Mouse (Mus musculus): Measurements from ENCODE around the gene Tpm1. TPM values are rescaled to one million over a fixed set of nuclear protein-coding genes. Genes with fewer than 3 reads are reported as not detected.
A peak's percentile ranks its signal among the peaks of the same experiment; 100 is the strongest.

Tpm1 gene
- polyA plus RNA-seq, 1 experiment from 2014 or later: 385 TPM

- H3K9ac ChIP-seq (ENCODE audit: low read depth, low read length): no peak overlapping the region; the same call in 1 of the 2 replicates
- H3K4me1 ChIP-seq (replicated peaks; ENCODE audit: control insufficient read depth, insufficient read depth, low read length): peaks cover 7% of the 10 kb centered on the region
- ATAC-seq (ENCODE audit: low FRiP score): no peak
Measured at GRCm38 (mm10) chr9:67049836-67050235, 630 bp upstream of the Tpm1 start.

GRCm38 (mm10) chr9:67048483-67049085 lies 622 bp downstream of the Tpm1 start:
- no peaks in the 10 kb centered on the region for H3K9me3 ChIP-seq (ENCODE audit: control insufficient read depth, low read length)
- H3K4me2 ChIP-seq (replicated peaks; ENCODE audit: low read depth, low read length): peak overlapping the region; percentile 93
- peaks cover 7% of the 10 kb centered on the region for H3K4me1 ChIP-seq (replicated peaks; ENCODE audit: control insufficient read depth, insufficient read depth, low read length)
- no peak for ATAC-seq (ENCODE audit: low FRiP score)
- no peak for DNase-seq (ENCODE audit: low spot score)
- peaks cover 37% of the 10 kb centered on the region for H3K27me3 ChIP-seq (ENCODE audit: control insufficient read depth, insufficient read depth, low read length)
- peak overlapping the region; percentile 51 for H3K4me3 ChIP-seq (ENCODE audit: low read depth, low read length)
- no peak overlapping the region; the same call in 1 of the 2 replicates for H3K27ac ChIP-seq (ENCODE audit: low read depth, low read length)
- WGBS: under 1% methylated on average over 26 of the region's 26 CpGs
- no peaks in the 10 kb centered on the region for H3K36me3 ChIP-seq (ENCODE audit: control insufficient read depth, insufficient read depth, low read length)
- peak overlapping the region; percentile 58 for H3K9ac ChIP-seq (ENCODE audit: low read depth, low read length)

More at GRCm38 (mm10) chr9:67049836-67050235, 630 bp upstream of the Tpm1 start:
- Histone ChIP-seq H3K27me3 (ENCODE audit: control insufficient read depth, insufficient read depth, low read length) (peaks cover 37% of the 10 kb centered on the region), H3K4me3 (ENCODE audit: low read depth, low read length) (peak overlapping the region; percentile 51; the same call in 1 of the 2 replicates), H3K27ac (ENCODE audit: low read depth, low read length) (no peak overlapping the region), H3K36me3 (ENCODE audit: control insufficient read depth, insufficient read depth, low read length) (no peaks in the 10 kb centered on the region), H3K9me3 (ENCODE audit: control insufficient read depth, low read length) (no peaks in the 10 kb centered on the region), H3K4me2 (replicated peaks; ENCODE audit: low read depth, low read length) (peak overlapping the region; percentile 93)
- DNase-seq (ENCODE audit: low spot score): peak; percentile 43
- 18% methylated on average over 7 of the region's 7 CpGs for WGBS

GRCm38 (mm10) chr9:67047606-67048482 lies 1.4 kb downstream of the Tpm1 start:
- Histone ChIP-seq H3K9me3 (ENCODE audit: control insufficient read depth, low read length) (no peaks in the 10 kb centered on the region), H3K4me1 (replicated peaks; ENCODE audit: control insufficient read depth, insufficient read depth, low read length) (peaks cover 7% of the 10 kb centered on the region), H3K4me3 (ENCODE audit: low read depth, low read length) (peak overlapping the region; percentile 51), H3K4me2 (replicated peaks; ENCODE audit: low read depth, low read length) (peak overlapping the region; percentile 93), H3K27me3 (ENCODE audit: control insufficient read depth, insufficient read depth, low read length) (peaks cover 37% of the 10 kb centered on the region), H3K27ac (ENCODE audit: low read depth, low read length) (peak overlapping the region; percentile 32; the same call in 1 of the 2 replicates), H3K36me3 (ENCODE audit: control insufficient read depth, insufficient read depth, low read length) (no peaks in the 10 kb centered on the region), H3K9ac (ENCODE audit: low read depth, low read length) (peak overlapping the region; percentile 58)
- WGBS: under 1% methylated on average over 50 of the region's 50 CpGs
- ATAC-seq (ENCODE audit: low FRiP score) (no peak), DNase-seq (ENCODE audit: low spot score) (peak; percentile 59)

- no peak overlapping the region for H3K27ac ChIP-seq (ENCODE audit: low read depth, low read length)
- no peak overlapping the region; the same call in 1 of the 2 replicates for H3K9ac ChIP-seq (ENCODE audit: low read depth, low read length)
- peak overlapping the region; percentile 93 for H3K4me2 ChIP-seq (replicated peaks; ENCODE audit: low read depth, low read length)
- ATAC-seq (ENCODE audit: low FRiP score) (no peak), DNase-seq (ENCODE audit: low spot score) (no peak)
- peaks cover 37% of the 10 kb centered on the region for H3K27me3 ChIP-seq (ENCODE audit: control insufficient read depth, insufficient read depth, low read length)
- H3K9me3 ChIP-seq (ENCODE audit: control insufficient read depth, low read length): no peaks in the 10 kb centered on the region
- no peaks in the 10 kb centered on the region for H3K36me3 ChIP-seq (ENCODE audit: control insufficient read depth, insufficient read depth, low read length)
- peak overlapping the region; percentile 51 for H3K4me3 ChIP-seq (ENCODE audit: low read depth, low read length)
- peaks cover 9% of the 10 kb centered on the region for H3K4me1 ChIP-seq (replicated peaks; ENCODE audit: control insufficient read depth, insufficient read depth, low read length)
- WGBS: 5% methylated on average over 15 of the region's 15 CpGs
Measured at GRCm38 (mm10) chr9:67046881-67047605, 2.2 kb downstream of the Tpm1 start.

GRCm38 (mm10) chr9:67045966-67046602 lies 3.1 kb downstream of the Tpm1 start:
- Histone ChIP-seq H3K4me3 (ENCODE audit: low read depth, low read length) (no peak overlapping the region), H3K27me3 (ENCODE audit: control insufficient read depth, insufficient read depth, low read length) (peaks cover 37% of the 10 kb centered on the region), H3K9me3 (ENCODE audit: control insufficient read depth, low read length) (no peaks in the 10 kb centered on the region), H3K9ac (ENCODE audit: low read depth, low read length) (no peak overlapping the region), H3K4me1 (replicated peaks; ENCODE audit: control insufficient read depth, insufficient read depth, low read length) (peaks cover 9% of the 10 kb centered on the region), H3K27ac (ENCODE audit: low read depth, low read length) (no peak overlapping the region), H3K4me2 (replicated peaks; ENCODE audit: low read depth, low read length) (no peak overlapping the region), H3K36me3 (ENCODE audit: control insufficient read depth, insufficient read depth, low read length) (no peaks in the 10 kb centered on the region)
- DNase-seq (ENCODE audit: low spot score) (no peak), ATAC-seq (ENCODE audit: low FRiP score) (no peak)
- WGBS: 12% methylated on average over 5 of the region's 5 CpGs

GRCm38 (mm10) chr9:67045306-67045675 lies 3.9 kb downstream of the Tpm1 start:
- Histone ChIP-seq H3K36me3 (ENCODE audit: control insufficient read depth, insufficient read depth, low read length) (no peaks in the 10 kb centered on the region), H3K27me3 (ENCODE audit: control insufficient read depth, insufficient read depth, low read length) (peaks cover 32% of the 10 kb centered on the region), H3K4me3 (ENCODE audit: low read depth, low read length) (no peak overlapping the region), H3K4me2 (replicated peaks; ENCODE audit: low read depth, low read length) (no peak overlapping the region), H3K9me3 (ENCODE audit: control insufficient read depth, low read length) (no peaks in the 10 kb centered on the region), H3K27ac (ENCODE audit: low read depth, low read length) (no peak overlapping the region), H3K4me1 (replicated peaks; ENCODE audit: control insufficient read depth, insufficient read depth, low read length) (peaks cover 11% of the 10 kb centered on the region), H3K9ac (ENCODE audit: low read depth, low read length) (no peak overlapping the region)
- WGBS: 43% methylated on average over 4 of the region's 4 CpGs
- no peak for ATAC-seq (ENCODE audit: low FRiP score)
- DNase-seq (ENCODE audit: low spot score): no peak

- 34% methylated on average over 9 of the region's 9 CpGs for WGBS
- Histone ChIP-seq H3K4me3 (ENCODE audit: low read depth, low read length) (no peak overlapping the region), H3K4me1 (replicated peaks; ENCODE audit: control insufficient read depth, insufficient read depth, low read length) (peaks cover 11% of the 10 kb centered on the region), H3K27me3 (ENCODE audit: control insufficient read depth, insufficient read depth, low read length) (peaks cover 29% of the 10 kb centered on the region), H3K9ac (ENCODE audit: low read depth, low read length) (no peak overlapping the region), H3K9me3 (ENCODE audit: control insufficient read depth, low read length) (no peaks in the 10 kb centered on the region), H3K36me3 (ENCODE audit: control insufficient read depth, insufficient read depth, low read length) (no peaks in the 10 kb centered on the region), H3K4me2 (replicated peaks; ENCODE audit: low read depth, low read length) (no peak overlapping the region), H3K27ac (ENCODE audit: low read depth, low read length) (no peak overlapping the region)
- no peak for ATAC-seq (ENCODE audit: low FRiP score)
- peak; percentile 72 for DNase-seq (ENCODE audit: low spot score)
Measured at GRCm38 (mm10) chr9:67044551-67045305, 4.5 kb downstream of the Tpm1 start.
